Mouse (Mus musculus) cerebellum, adult 2 months (tissue): Measurements from ENCODE around the gene Tfcp2.

ENCODE experiments used
- CTCF ChIP-seq: fragments of 200-500 bp; IDR thresholded peaks from 2 replicates; pipeline ENCODE4 v1.5.1; 2011; ENCODE audit warnings: low read depth, mild to moderate bottlenecking, control low read depth, low read length, moderate library complexity, borderline replicate concordance; ENCODE audit not compliant: insufficient read depth
- POLR2A ChIP-seq: fragments of 200-500 bp; IDR thresholded peaks from 2 replicates; pipeline ENCODE4 v1.6.1; 2011; ENCODE audit warnings: low read length, control low read depth, borderline replicate concordance; ENCODE audit not compliant: insufficient read depth

DNA sequence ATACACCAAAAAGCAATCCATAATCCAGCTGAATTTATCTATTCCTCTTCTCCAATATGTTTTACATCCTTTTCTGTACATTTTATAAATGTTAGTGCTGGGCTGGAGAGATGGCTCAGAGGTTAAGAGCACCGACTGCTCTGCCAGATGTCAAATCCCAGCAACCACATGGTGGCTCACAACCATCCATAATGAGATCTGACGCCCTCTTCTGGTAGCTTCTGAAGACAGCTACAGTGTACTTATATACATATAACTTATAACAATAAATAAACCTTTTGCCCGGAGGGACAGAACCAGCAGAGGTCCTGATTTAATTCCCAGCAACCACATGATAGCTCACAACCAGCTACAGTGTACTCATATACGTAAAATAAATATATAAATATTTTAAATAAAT lies 103.2 kb downstream of the Tfcp2 start:
- TF ChIP-seq POLR2A (no peak), CTCF (no peak)
